In genomic region chr1:60076411-60076810, GRCm38 (mm10) we compare ENCODE assay signal across 28 mouse cellular contexts.
"Had no signal": no experiment of that assay in that cellular context is flagged by ENCODE, and none has a peak within 500 bp of the region (broad histone marks: within the 10 kb centered on the region; RNA-seq: fewer than 3 reads in every experiment).

No protein-coding gene starts in this region.

- H3K27me3 ChIP-seq: heart, embryonic 12.5 days; hindbrain, embryonic 12.5 days; kidney, embryonic 15.5 days; limb, embryonic 12.5 days; liver, embryonic 13.5 days; liver, embryonic 15.5 days had no signal

- H3K9ac ChIP-seq: heart, embryonic 12.5 days; hindbrain, embryonic 12.5 days; hindbrain, embryonic 14.5 days; kidney, embryonic 15.5 days; limb, embryonic 12.5 days; liver, embryonic 13.5 days; liver, embryonic 15.5 days had no signal

- ATAC-seq: hindbrain, embryonic 16.5 days; inflammation-experienced regulatory T-cells, adult 6 months; intestine, embryonic 16.5 days had no signal

- H3K4me2 ChIP-seq: heart, embryonic 12.5 days; hindbrain, embryonic 12.5 days; hindbrain, embryonic 14.5 days; kidney, embryonic 15.5 days; limb, embryonic 12.5 days; liver, embryonic 11.5 days; liver, embryonic 13.5 days; liver, embryonic 15.5 days had no signal

- DNase-seq: gastrocnemius, adult 2 months; gastrocnemius, postnatal 10 days; gastrocnemius, postnatal 25 days; heart, adult 18-20 months; heart, postnatal 4 days; kidney, adult 11 months; kidney, adult 2 months; kidney, adult 9 months; kidney, postnatal 14 days; kidney, postnatal 36 days; layer of hippocampus, adult 9-11 months; layer of hippocampus, postnatal 36 days; left cerebral cortex, postnatal 4 days; liver; liver, embryonic 13.5 days had no signal

- H3K27ac ChIP-seq: gastrocnemius, adult 2 months; heart, embryonic 10.5 days; hindbrain, embryonic 10.5 days; hindbrain, embryonic 12.5 days; hindbrain, embryonic 14.5 days; kidney, embryonic 15.5 days; kidney, postnatal 0 days; limb, embryonic 12.5 days; liver, embryonic 13.5 days; liver, embryonic 15.5 days had no signal

- H3K4me1 ChIP-seq: heart, embryonic 10.5 days; heart, embryonic 12.5 days; hindbrain, embryonic 10.5 days; hindbrain, embryonic 12.5 days; kidney, embryonic 15.5 days; limb, embryonic 12.5 days; liver, embryonic 13.5 days; liver, embryonic 15.5 days had no signal

- H3K9me3 ChIP-seq: heart, embryonic 10.5 days; heart, embryonic 12.5 days; hindbrain, embryonic 10.5 days; hindbrain, embryonic 12.5 days; kidney, embryonic 15.5 days; limb, embryonic 12.5 days; liver, embryonic 13.5 days; liver, embryonic 15.5 days had no signal

- H3K4me3 ChIP-seq: gastrocnemius, adult 2 months; heart, embryonic 10.5 days; heart, embryonic 12.5 days; hindbrain, embryonic 10.5 days; hindbrain, embryonic 12.5 days; kidney, embryonic 15.5 days; limb, embryonic 12.5 days; liver, embryonic 13.5 days; liver, embryonic 15.5 days had no signal
